ENCODE assay signal across 1 mouse cellular context in the genomic region with DNA sequence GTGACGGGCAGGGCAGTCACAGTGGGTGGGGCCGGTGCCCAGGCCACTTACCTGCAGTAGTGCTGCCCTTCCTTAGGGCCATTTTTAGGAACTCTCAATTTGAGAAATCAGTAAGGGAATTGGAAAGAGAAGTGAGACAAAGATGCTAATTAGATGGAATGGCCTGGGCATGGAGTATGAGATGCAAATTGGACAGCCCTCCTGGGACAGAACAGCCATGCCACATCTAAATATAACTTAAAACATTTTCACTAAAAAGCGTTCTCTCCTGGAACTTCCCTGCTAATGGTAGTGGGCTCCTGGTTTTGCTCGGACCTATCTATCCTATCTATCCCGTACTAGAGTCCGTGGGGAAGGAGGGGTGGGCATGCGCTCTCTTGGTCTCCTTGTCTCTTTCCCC.
TF ChIP-seq lines count a peak whose summit lies in the region.

No protein-coding gene starts in this region.

TF ChIP-seq in CH12.LX, 34 proteins besides CTCF, POLR2A, EP300 and RAD21 (continued from another document):
- TF ChIP-seq JUND (conservative IDR thresholded peaks at IDR 0.05; ENCODE audit: low read depth, low read length) (peak; percentile 83), E2F4 (IDR thresholded peaks at IDR 0.05; ENCODE audit: insufficient replicate concordance, low read depth, low read length) (0 out of 2 replicates have a peak, but pooled peaks have one; percentile 36), NELFE (IDR thresholded peaks at IDR 0.05; ENCODE audit: low read depth, low read length) (peak; percentile 62; the same call in 1 of the 2 replicates), USF2 (conservative IDR thresholded peaks at IDR 0.05; ENCODE audit: low read depth, low read length) (no peak), BHLHE40 (IDR thresholded peaks at IDR 0.05; ENCODE audit: low read depth, low read length) (peak; percentile 85), ZNF384 (IDR thresholded peaks at IDR 0.05; ENCODE audit: low read depth, low read length) (peak; percentile 67), KAT2A (IDR thresholded peaks at IDR 0.05; ENCODE audit: insufficient replicate concordance, low read length) (peak; percentile 81; the same call in 1 of the 2 replicates)
